Mouse (Mus musculus): ENCODE results near the gene Hivep2. TPM values are rescaled to one million over a fixed set of nuclear protein-coding genes. Genes with fewer than 3 reads are reported as not detected.
A peak's percentile ranks its signal among the peaks of the same experiment; 100 is the strongest.

Gene Hivep2
- polyA plus RNA-seq, 1 experiment = 8.7 TPM

- Histone ChIP-seq H3K4me1 (ENCODE audit: control insufficient read depth, insufficient read depth, insufficient read length) (peaks cover 2% of the 10 kb centered on the region; the same call in 1 of the 2 replicates), H3K36me3 (ENCODE audit: control insufficient read depth, insufficient read depth, low read length) (no peaks in the 10 kb centered on the region), H3K27ac (ENCODE audit: insufficient read depth, low read length) (no peak overlapping the region), H3K4me3 (ENCODE audit: extremely low read depth, insufficient read depth, insufficient read length) (no peak overlapping the region), H3K27me3 (ENCODE audit: control insufficient read depth, insufficient read depth, low read length) (no peaks in the 10 kb centered on the region)
- TF ChIP-seq CTCF (IDR thresholded peaks at IDR 0.05; ENCODE audit: extremely low read depth, insufficient read depth, insufficient read length, insufficient replicate concordance) (no peak), POLR2A (IDR thresholded peaks at IDR 0.05; ENCODE audit: low read depth, low read length) (no peak)
- 13% methylated on average over 11 of the region's 11 CpGs for WGBS
- DNase-seq (ENCODE audit: low read depth in 1 of 2, low spot score in 2 of 2) = peak in 1 of 2 experiments; percentile 7
Measured at GRCm38 (mm10) chr10:14186352-14186976, 220.6 kb downstream of the Hivep2 start.

GRCm38 (mm10) chr10:14189050-14189449, 223.2 kb downstream of the Hivep2 start:
- no peak overlapping the region for H3K27ac ChIP-seq (ENCODE audit: insufficient read depth, low read length)
- no peak overlapping the region for H3K4me3 ChIP-seq (ENCODE audit: extremely low read depth, insufficient read depth, insufficient read length)
- no peaks in the 10 kb centered on the region for H3K27me3 ChIP-seq (ENCODE audit: control insufficient read depth, insufficient read depth, low read length)
- 26% methylated on average over 4 of the region's 4 CpGs for WGBS
- peaks cover 2% of the 10 kb centered on the region; the same call in 1 of the 2 replicates for H3K4me1 ChIP-seq (ENCODE audit: control insufficient read depth, insufficient read depth, insufficient read length)
- no peak for TF ChIP-seq POLR2A (IDR thresholded peaks at IDR 0.05; ENCODE audit: low read depth, low read length)
- TF ChIP-seq CTCF (IDR thresholded peaks at IDR 0.05; ENCODE audit: extremely low read depth, insufficient read depth, insufficient read length, insufficient replicate concordance) = no peak
- H3K36me3 ChIP-seq (ENCODE audit: control insufficient read depth, insufficient read depth, low read length) = no peaks in the 10 kb centered on the region
- no peak for DNase-seq (ENCODE audit: low read depth in 1 of 2, low spot score in 2 of 2)

GRCm38 (mm10) chr10:14191202-14191601, 225.3 kb downstream of the Hivep2 start:
- no peaks in the 10 kb centered on the region for H3K27me3 ChIP-seq (ENCODE audit: control insufficient read depth, insufficient read depth, low read length)
- DNase-seq (ENCODE audit: low read depth in 1 of 2, low spot score in 2 of 2) = no peak
- no peak for TF ChIP-seq CTCF (IDR thresholded peaks at IDR 0.05; ENCODE audit: extremely low read depth, insufficient read depth, insufficient read length, insufficient replicate concordance)
- TF ChIP-seq POLR2A (IDR thresholded peaks at IDR 0.05; ENCODE audit: low read depth, low read length) = no peak
- H3K27ac ChIP-seq (ENCODE audit: insufficient read depth, low read length) = no peak overlapping the region
- WGBS = 88% methylated on average over 10 of the region's 10 CpGs
- no peak overlapping the region for H3K4me3 ChIP-seq (ENCODE audit: extremely low read depth, insufficient read depth, insufficient read length)
- no peaks in the 10 kb centered on the region for H3K36me3 ChIP-seq (ENCODE audit: control insufficient read depth, insufficient read depth, low read length)
- peaks cover 2% of the 10 kb centered on the region; the same call in 1 of the 2 replicates for H3K4me1 ChIP-seq (ENCODE audit: control insufficient read depth, insufficient read depth, insufficient read length)

- no peak overlapping the region for H3K27ac ChIP-seq (ENCODE audit: insufficient read depth, low read length)
- H3K36me3 ChIP-seq (ENCODE audit: control insufficient read depth, insufficient read depth, low read length) = no peaks in the 10 kb centered on the region
- H3K4me1 ChIP-seq (ENCODE audit: control insufficient read depth, insufficient read depth, insufficient read length) = peaks cover 2% of the 10 kb centered on the region; the same call in 1 of the 2 replicates
- WGBS = 80% methylated on average over 4 of the region's 4 CpGs
- no peaks in the 10 kb centered on the region for H3K27me3 ChIP-seq (ENCODE audit: control insufficient read depth, insufficient read depth, low read length)
- no peak for DNase-seq (ENCODE audit: low read depth in 1 of 2, low spot score in 2 of 2)
- H3K4me3 ChIP-seq (ENCODE audit: extremely low read depth, insufficient read depth, insufficient read length) = no peak overlapping the region
- no peak for TF ChIP-seq CTCF (IDR thresholded peaks at IDR 0.05; ENCODE audit: extremely low read depth, insufficient read depth, insufficient read length, insufficient replicate concordance)
- TF ChIP-seq POLR2A (IDR thresholded peaks at IDR 0.05; ENCODE audit: low read depth, low read length) = no peak
Measured at GRCm38 (mm10) chr10:14192156-14192555, 226.3 kb downstream of the Hivep2 start.

GRCm38 (mm10) chr10:14193702-14194101, 227.8 kb downstream of the Hivep2 start:
- no peaks in the 10 kb centered on the region for H3K36me3 ChIP-seq (ENCODE audit: control insufficient read depth, insufficient read depth, low read length)
- H3K4me3 ChIP-seq (ENCODE audit: extremely low read depth, insufficient read depth, insufficient read length) = no peak overlapping the region
- no peaks in the 10 kb centered on the region for H3K27me3 ChIP-seq (ENCODE audit: control insufficient read depth, insufficient read depth, low read length)
- H3K27ac ChIP-seq (ENCODE audit: insufficient read depth, low read length) = no peak overlapping the region
- TF ChIP-seq CTCF (IDR thresholded peaks at IDR 0.05; ENCODE audit: extremely low read depth, insufficient read depth, insufficient read length, insufficient replicate concordance) = no peak
- no peak for TF ChIP-seq POLR2A (IDR thresholded peaks at IDR 0.05; ENCODE audit: low read depth, low read length)
- peaks cover 2% of the 10 kb centered on the region; the same call in 1 of the 2 replicates for H3K4me1 ChIP-seq (ENCODE audit: control insufficient read depth, insufficient read depth, insufficient read length)
- no peak for DNase-seq (ENCODE audit: low read depth in 1 of 2, low spot score in 2 of 2)
- WGBS = 75% methylated on average over 4 of the region's 4 CpGs

GRCm38 (mm10) chr10:14195778-14196650, 230.1 kb downstream of the Hivep2 start:
- 94% methylated on average over 17 of the region's 17 CpGs for WGBS
- TF ChIP-seq CTCF (IDR thresholded peaks at IDR 0.05; ENCODE audit: extremely low read depth, insufficient read depth, insufficient read length, insufficient replicate concordance) = no peak
- TF ChIP-seq POLR2A (IDR thresholded peaks at IDR 0.05; ENCODE audit: low read depth, low read length) = no peak
- DNase-seq (ENCODE audit: low read depth in 1 of 2, low spot score in 2 of 2) = no peak

More at GRCm38 (mm10) chr10:14195778-14196650, 230.1 kb downstream of the Hivep2 start:
- no peak overlapping the region for H3K27ac ChIP-seq (ENCODE audit: insufficient read depth, low read length)
- no peaks in the 10 kb centered on the region for H3K36me3 ChIP-seq (ENCODE audit: control insufficient read depth, insufficient read depth, low read length)
- no peaks in the 10 kb centered on the region for H3K27me3 ChIP-seq (ENCODE audit: control insufficient read depth, insufficient read depth, low read length)
- H3K4me3 ChIP-seq (ENCODE audit: extremely low read depth, insufficient read depth, insufficient read length) = no peak overlapping the region
- no peaks in the 10 kb centered on the region for H3K4me1 ChIP-seq (ENCODE audit: control insufficient read depth, insufficient read depth, insufficient read length)

Measured in spleen, adult 2 months (tissue).